Mouse (Mus musculus) ES-Bruce4 (cell line): ENCODE results near the gene Caml.

ENCODE experiments used
- CTCF ChIP-seq: IDR thresholded peaks from one replicate; pipeline ENCODE4 v1.8.1; 2011; ENCODE audit warnings: low read depth, low read length
- EP300 ChIP-seq: IDR thresholded peaks from 2 replicates; pipeline ENCODE4 v1.6.1; 2011; ENCODE audit warnings: low read depth, low read length; ENCODE audit not compliant: insufficient read depth

DNA sequence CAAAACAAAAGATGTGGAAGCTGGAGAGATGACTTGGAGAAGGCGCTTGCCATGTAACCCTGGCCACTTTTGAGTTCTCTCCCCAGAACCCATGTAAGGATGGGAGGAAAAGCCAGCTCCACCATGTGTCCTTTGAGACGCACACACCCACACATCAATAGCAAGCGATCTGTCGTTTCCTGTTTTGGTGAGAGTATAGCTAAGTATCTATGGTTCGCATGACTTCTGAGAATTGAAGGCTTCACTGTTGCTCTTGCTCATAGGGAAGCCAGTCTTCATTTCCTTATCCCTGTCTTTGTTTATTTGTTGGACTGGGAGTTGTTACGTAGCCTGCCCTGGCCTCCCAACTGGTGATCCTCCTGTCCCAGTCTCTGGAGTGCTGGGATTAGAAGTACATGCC is 49.9 kb downstream of the Caml start:
- no peak for TF ChIP-seq CTCF
- no peak for TF ChIP-seq EP300
